Mouse (Mus musculus): Measurements from ENCODE around the gene Zfp503.

Gene Zfp503

DNA sequence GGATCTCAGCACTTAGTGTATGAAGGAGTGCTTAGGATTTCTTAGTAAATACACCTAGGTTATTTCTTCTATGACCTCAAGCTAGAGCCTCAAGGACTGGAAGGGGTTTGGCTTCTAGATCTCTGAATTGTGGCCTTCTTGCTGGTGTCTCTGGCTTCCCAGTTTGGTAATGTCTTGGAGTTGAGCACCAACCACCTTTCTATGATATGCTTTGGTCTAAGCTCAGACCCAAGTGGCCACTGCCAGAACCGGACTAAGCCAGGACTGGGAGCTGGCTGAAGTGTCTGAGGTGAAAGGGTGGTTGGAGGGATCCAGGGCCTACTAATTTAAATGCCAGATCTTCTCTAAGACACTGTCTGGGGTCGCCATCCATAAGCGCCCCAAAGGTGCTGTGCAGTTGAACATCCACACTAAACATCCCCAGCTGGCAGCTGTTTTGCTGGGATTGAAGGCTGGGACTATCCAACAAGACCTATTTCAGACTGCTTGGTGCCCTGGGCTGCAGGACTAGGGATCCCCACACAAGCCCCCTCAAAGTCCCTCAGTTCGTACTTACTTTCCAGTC is 3.0 kb upstream of the Zfp503 start:
- peak; percentile 27 for DNase-seq

DNA sequence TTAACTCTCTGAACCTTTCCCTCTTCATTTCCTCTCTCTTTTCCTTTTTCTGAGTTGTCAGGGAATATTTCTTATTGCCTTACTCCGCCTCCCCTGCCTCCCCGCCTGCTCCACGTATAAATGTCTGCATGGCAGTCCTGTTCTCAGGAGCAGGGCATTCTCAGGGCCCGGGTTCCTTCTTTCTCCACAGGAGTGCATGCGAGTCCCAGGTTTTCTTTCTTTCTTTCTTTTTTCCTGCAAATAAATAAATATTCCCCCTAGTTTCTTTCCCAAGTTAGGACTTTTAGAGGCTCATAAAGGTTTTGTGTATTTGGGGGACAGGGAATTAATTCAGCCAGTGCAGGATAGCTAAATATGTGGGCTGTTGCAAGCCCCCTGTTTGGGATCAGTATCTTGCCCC is 2.5 kb upstream of the Zfp503 start:
- DNase-seq: peak; percentile 54

DNA sequence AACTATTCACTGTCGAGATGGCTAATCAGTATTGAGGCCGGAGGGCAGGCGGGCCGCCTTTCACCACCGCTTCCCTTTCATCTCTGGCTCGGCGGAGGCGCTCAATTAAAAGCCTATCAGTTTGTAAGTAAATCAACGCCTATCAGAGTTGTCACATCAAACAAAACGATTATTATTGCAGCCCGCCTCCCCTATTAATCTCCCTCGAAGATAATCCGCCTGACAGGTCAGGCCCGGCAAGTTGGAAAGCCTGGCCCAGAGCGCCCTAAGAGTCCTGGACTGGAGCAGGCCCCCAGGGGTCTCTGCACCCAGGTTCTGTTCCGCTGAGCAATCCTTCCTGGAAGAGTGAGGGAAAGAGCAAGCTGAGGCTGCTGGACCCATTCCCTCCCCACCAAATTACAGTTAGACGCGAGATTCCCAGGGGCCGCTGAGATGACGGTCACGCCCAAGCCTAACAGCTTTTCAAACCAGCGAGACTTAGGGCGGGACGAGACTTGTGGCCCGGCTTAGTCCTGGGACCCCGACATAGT is 1.9 kb upstream of the Zfp503 start:
- peak; percentile 81 for DNase-seq

DNA sequence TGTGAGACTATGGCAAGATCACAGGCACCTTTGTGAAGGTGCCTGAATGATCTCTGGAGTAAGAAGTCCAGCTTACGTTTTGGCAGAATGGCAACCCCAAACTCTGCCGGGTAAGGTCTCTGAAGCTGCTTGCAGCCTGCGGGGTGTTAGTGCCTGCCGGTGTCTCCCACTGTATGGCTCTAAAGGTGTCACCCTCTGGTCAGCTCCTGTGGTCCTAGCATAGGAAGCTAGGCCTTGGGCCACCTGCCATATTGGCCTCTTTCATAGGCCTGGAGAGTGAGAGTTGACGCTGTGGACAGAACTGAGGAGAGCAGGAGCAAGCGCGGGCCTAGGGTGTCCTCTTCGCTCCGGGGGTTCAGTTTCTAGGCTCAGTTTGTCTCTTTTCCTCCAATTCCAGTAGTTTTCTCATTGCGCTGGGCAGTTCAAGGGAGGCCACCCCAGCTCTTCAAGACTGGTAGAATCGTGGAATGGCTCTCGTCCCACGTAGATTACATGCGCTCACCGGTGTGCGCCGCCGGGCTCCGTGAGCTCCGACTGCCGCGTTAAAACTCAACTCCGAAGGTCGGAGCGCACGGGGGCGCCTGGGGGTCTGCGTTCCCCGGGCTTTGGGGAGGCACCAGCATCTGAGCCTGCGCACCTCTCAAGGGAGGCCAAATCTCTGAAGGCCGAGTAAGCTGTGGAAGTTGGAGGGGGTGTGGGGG is 1.1 kb upstream of the Zfp503 start:
- peak; percentile 66 for DNase-seq

DNA sequence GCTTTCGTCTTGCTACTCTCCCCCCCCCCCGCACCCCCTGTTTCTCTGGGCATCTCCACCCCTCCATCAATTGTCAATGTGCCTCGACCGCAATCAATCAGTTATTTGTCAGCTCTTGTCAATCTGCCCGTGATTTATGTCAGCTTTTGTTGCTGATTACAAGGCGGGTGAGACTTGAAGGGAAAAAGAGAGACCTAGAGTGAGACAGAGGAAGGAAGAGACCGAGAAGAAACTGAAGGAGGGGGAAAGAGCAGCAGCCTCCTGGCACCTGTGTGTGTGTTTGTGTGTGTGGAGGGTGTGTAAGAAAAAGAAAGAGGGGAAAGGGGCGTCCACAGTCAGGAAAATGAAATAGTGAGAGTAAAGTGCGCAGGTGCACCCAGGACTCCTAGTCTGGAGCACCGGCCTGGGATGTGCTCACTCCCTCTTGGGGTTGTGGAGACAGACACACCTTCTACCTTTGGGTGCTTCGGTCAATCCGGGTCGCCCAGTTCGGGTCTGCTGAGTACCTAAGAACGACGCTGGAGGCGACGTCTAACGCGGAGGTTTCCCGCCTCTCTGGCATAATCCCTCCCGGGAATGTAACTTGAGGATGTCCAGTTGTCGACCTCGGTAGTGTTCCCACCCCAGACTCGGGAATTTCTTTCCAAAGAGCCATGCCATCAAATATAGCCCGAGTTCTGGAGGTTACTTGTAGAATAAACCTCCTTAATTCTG is 667 bp downstream of the Zfp503 start:
- DNase-seq: peak; percentile 73

DNA sequence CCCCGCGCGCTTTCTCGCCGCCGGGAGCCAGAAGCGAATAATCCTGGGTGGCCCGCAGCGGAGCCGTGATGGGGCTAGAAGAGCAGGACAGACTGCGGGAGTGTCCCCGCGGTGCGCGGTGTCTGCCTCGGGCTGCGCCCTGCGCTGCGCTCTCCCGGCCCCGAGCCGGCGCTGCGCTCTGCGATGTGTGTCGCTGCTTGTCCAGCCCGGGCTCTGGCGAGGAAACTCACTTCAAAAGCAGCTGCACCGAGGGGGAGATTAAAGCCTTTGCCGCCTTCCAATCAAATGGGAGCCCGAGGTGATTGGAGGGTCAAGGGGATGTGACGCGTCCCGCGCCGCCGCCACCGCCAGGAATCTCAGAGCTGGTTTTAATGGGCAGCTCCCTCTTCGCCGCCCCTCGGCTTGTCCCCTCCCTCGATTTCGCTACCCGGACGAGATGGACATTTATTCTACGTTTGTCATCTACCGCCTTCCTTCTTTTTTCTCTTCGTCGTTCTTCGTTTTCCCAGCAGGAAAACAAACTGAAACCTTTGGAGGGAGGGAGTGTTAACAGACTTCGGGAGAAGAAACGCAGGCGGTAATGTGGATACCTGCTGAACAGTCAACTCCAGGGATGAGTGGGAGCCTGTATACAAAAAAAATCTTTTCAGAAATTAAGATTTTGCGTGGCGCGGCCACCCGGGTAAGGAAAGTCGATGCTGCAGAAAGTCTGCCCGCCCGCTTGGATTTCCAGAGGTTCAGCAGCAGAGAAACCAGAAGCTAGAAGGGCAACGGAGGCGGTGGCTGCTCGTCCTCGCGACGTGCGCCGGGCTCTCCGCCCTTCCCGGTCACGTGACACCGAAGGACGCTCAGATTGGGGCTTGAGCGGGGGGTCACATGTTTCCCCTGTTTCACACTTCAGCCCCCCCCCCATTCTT is 1.5 kb downstream of the Zfp503 start:
- DNase-seq: peak; percentile 98

DNA sequence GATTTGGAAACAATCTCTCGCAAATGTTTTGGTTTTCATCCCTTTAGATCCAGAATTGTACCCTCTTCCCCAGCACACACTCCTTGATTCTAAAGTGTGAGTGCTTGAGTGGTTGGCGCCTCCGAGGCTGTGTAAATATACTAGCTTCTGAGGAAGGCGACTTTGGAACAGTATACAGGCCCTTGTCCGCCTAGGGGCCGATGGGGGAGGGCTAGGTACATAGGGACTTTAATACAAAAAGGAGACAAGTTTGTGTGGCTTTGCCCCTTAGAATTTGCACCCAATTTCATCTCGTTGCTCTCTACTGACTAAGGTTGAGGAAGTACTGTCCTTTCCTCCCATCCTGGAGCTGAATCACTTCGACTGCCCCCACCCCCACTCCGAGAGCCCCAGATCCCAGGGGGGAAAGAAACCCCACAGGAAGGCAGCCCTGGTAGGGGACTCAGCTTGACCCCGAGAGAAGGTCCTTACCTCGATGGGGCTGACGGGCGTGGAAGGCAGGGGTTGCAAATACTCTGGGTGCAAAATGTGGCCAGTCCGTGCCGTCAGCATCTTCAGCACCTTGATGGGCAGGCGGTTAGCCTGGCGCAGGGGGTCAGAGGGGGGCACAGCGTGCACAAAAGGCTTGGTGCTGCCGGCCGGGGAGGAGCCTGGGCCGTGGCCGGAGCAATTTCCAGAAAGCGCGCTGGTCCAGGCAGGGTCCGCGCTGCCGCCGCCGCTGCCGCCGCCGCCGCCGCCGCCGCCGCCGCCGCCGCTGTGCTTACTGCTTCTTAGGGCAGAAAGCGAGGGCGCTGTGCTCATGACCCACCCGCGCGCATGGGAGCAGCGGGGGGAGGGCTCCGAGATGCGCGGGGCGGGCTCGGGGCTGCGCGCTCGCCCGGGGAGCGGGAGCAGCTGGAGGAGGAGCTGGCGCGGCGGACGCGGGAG is 2.4 kb downstream of the Zfp503 start:
- DNase-seq: peak; percentile 80

DNA sequence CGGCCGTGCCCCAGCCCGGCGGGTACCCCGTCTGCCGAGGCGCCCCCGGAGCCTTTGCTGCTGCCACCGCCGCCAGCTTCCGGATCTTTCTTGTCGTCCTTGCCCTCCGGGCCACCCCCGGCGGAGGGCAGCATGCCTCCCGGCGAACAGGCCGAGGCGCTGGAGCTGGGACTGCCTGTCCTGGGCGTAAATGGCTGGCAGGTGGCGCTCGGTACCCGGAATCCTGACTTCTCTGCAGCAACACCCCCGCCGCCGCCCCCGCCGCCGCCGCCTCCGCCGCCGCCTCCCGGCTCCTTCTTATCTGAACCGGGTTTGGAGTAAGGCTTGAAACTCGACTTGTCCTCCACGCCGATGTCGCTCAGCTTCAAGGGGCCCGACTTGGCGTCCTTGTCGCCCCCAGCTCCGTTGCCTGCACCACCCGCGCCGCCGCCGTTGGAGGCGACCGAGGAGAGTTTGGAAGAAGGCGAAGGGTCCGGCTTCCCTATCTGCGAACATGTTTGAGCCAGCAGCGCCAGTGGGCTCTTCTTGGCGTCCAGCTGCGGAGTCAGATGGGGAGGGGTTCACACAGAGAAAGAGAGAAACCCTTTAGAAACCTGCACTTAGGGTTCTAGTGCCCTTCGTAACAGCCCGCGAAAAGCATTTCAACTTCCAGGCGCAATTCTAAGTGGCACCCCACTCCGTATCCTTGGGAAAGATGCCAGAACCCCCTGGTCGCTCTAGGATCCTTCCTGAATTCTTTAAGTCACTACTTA is 3.2 kb downstream of the Zfp503 start:
- DNase-seq: peak; percentile 92

DNA sequence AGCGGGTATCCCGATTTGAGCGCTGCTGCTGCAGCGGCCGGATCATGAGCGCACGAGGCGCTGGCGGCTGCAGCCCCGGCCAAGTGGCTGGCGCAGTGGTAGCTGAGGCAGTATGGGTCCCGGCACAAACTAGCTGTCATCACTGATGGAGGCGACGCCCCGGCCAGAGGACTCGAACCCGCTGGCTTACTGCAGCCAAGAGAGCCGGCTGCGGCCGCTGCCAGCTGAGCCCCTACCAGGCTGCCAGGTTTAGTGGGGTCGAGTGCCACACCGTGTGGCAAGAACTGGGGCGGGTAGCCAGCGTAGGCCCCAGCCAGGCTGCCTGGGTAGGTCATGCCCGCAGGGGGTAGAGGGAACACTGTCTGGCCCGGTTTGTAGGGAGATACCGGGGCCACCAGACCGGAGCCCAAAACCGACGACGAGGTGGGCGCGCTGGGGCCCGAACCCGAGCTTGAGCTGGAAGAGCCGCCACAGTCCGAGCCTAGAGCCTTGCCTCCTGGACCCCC is 3.9 kb downstream of the Zfp503 start:
- peak; percentile 65 for DNase-seq

DNA sequence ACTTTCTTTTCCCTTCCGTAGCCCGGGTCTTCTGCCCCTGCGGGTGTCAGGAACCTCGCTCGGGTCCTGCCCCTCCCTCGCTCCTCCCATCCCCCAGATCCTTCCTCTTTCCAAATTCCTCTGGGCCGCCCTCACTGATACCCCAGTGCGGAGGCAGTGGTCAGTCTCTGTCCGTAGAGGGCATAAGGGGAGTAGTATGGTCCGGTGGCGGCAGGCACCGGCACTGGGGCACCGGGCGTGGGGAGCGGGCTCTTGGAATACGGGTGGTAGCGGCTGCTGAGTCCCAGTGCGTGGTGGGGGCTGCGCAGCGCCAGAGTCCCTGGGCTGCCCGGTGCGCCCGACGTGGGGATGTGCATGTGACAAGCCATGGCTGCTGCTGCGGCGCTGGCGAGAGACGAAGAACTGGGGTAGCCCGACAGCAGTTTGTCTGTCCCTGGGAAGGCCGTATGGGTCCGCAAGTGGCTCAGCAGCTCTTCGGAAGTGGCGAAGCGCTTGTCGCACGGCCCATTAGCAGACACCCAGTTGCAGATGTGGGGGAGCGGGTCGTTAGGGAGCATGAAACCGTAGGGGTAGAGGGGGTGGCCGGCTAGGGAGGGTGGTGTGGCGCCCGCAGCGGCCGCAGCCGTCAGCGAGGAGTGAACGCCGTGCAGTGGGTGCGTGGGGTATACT is 4.5 kb downstream of the Zfp503 start:
- DNase-seq: peak; percentile 74

DNA sequence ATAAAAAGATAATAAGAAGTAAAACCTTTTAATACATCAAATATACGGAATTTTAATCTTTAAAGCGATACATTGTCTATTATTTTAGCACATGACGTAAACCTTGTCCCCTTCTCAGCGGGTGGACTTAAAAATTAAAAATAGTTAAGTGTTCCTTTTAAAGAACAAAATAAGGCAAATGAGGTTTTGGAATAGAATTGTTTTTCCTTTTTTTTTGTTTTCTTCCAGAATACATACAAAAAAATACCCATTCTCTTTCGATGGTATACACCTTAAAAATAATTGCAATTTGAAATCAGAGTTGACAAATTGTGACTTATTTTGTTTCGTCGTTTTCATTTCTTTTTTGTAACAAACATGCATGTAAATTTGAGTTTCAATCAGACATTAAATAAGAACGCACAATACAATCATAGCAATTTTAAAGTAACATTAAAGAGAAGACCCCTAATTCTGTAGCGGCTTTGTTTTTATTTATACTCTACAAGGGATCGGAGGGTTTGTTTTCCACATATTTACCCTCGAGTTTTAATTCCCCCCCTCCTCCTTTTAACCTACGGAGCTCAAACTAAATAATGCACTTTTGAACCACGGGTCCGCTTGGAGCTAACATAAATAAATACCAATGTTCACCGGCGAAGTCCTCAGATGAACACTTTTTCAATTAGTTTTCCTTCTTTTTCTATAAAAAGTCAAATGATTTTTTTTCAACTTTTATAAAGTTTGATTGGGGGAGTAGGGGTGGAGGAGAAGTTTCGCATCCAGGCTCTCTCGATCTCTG is 5.3 kb downstream of the Zfp503 start:
- DNase-seq: no peak

DNA sequence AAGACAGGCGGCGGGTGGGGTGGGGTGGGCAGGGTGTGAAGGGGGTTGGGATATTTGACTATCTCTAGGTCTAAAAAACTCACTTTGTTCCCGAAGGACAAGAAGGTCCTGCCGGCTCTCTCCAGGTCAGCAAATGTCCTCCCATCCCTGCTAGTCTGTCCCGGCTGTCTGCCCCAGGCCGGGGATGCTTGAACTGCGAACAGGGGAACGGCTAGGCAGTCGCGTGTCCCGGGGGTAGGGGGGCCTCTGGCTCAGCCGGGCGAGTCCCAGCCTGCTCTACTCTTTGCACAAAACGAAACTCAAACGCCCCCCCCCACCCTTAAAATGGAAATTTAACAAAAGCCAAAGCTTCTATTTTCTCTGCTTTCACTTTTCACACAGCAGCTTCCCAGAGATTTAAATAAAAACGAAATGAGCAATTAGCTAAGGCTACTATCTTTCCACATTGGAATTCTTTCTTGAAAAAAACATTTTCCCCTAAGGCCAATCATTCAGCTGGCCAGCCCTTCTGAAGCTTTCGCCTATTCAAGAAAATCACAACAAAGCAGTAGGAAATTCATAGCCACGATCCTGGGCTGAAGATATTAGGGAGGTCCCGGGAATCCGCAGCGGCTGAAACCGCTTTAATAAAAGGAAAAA is 6.0 kb downstream of the Zfp503 start:
- peak; percentile 68 for DNase-seq

DNA sequence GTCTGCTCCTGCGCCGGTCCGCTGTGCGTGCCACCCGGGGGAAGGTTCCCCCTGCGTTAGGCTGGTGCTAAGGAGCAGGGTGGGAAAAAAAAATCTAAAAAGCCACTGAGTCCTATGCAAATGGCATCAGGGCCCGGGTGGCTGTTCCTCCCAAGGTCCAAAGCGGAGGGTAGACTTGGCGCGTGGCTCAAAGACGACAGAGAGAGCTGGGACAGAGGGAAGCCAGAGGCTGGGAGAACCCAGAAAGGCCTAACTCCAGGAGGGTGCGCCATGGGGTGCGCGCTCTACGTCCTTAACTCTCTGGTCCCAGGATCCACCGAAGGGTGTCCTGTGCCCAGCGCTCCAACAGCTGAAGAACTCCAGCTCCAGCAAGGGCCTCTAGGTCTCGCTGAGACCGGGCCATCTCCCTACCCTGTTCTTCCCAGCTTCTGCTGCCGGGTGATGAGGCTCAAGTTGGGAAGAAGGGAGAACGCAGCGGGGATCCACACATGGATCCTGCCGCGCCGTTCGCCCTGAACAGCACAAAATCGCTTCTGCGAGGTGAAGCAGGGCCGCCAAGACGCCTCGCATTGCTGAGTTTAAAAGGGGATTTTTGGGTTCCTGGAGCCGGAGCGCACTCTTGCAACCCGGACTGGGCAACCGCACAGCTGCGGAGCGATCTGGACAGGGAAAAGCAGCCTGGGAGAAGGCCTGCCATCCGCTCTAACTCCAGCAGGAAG is 6.7 kb downstream of the Zfp503 start:
- peak; percentile 72 for DNase-seq

DNA sequence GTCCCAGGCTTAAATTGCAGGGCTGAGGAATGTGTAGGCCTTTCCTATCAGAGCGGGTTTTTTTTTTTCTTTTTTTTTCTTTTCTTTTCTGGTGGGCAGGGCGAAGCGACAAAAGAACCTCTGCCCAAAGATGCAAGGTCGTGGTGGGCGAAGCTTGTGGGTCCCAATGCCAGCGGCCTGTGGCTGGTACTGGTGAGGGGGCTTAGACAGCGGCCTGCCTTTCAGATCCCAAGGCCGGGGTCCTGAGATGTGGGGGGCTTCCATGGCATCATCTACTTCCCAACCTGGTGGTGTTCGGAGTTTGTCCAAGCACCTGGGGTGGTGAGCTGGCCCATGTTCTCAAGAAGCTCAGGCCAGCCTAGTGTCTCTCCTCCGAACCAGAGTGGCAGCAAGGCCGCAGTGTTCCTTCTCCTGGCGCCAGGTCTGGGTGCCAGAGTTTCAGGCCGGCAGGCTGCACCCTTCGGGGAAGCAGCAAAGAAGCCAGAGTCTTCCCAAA is 7.3 kb downstream of the Zfp503 start:
- peak; percentile 68 for DNase-seq

DNA sequence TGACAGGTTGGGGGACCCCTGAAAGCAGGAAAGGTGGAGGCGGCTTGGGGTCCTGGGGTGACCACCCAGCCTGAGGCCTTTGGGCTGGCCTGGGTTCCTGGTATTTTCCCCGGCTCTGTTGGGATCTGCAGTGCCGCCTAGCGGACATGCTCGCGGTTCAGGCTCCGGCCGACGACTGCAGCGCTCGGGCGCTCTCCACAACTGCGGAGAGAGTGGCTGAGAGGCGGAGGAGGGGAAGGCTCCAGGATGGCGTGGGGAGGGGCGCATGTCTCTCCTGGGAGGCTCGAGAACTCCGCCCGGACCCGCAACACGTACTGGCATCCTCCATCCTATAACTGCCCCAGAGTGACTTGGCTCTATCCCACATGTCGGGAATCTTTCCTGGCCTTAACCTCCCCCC is 7.9 kb downstream of the Zfp503 start:
- peak; percentile 94 for DNase-seq

DNA sequence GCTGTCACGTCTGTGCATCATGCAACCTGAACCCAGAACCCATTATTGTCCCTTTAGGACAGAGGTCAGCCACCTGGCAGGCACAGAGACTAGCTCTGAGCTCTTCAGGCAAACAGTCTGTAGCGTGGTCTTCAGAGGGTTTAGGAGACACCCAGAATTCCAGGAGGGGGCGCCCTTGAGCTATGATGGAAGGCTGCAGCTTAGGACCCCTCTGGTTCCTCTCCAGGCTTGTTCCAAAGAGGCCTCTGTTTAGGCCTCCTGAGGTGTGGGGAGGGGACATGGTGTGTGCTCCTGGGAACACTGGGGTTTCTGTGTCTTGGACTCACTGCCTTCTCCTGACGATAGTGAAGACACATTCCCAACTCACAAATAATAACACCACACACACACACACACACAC is 20.4 kb downstream of the Zfp503 start:
- peak; percentile 91 for DNase-seq

DNA sequence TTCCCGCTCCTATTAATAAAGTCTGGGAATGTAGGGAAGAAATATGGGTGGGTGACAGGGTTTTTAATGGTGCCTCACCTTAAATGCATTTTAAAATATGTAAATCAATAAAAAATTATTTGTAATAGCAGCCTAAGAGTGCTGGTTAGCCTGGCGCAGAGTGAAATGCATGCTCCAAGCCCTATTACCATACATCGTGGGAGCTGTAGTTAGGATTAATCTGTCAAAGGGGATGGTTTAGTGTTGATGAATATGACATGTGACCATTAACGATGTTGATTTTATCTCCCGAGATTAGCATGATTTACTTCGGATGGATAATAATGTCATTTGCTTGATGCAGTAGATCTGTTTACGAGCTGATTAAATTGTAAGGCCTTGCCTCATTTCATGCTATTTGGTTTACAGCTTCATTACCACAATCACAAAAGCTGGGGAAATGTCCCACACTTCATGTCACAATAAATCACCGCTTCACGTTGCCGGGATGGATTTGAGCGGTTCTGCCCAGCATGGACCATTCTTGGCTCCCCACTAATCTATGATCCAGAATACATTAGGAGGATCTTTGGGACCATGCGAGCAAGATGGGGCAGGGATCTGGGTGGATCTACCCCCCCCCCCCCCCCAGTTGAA is 21.9 kb downstream of the Zfp503 start:
- no peak for DNase-seq

All from kidney, postnatal 10 days (tissue).